Mouse (Mus musculus): ENCODE measurements around the gene Aph1a. TPM values are rescaled to one million over a fixed set of nuclear protein-coding genes. Genes with fewer than 3 reads are reported as not detected.

Gene Aph1a
- polyA plus RNA-seq, 1 experiment from 2014 or later: 33.3 TPM

GRCm38 (mm10) chr3:95872048-95872447 lies 21.7 kb upstream of the Aph1a start:
- H3K27me3 ChIP-seq (ENCODE audit: control insufficient read depth, insufficient read depth, low read length): no peaks in the 10 kb centered on the region
- H3K36me3 ChIP-seq (ENCODE audit: control insufficient read depth, insufficient read depth, low read length): no peaks in the 10 kb centered on the region
- peak overlapping the region; percentile 85 for H3K4me2 ChIP-seq (ENCODE audit: low read depth, low read length, severe bottlenecking)
- H3K9ac ChIP-seq (ENCODE audit: low read length): peak overlapping the region; percentile 81
- WGBS: 80% methylated on average over 7 of the region's 7 CpGs
- no peaks in the 10 kb centered on the region for H3K9me3 ChIP-seq (ENCODE audit: control insufficient read depth, low read length)
- no peak overlapping the region for H3K27ac ChIP-seq (ENCODE audit: low read depth, low read length)
- DNase-seq (ENCODE audit: low spot score) (no peak), ATAC-seq (replicated peaks; ENCODE audit: low FRiP score) (no peak)
- 0 out of 2 replicates have a peak, but pooled peaks cover 2% of the 10 kb centered on the region for H3K4me1 ChIP-seq (replicated peaks; ENCODE audit: control insufficient read depth, insufficient read depth, low read length)
- H3K4me3 ChIP-seq (ENCODE audit: low read depth, low read length): peak overlapping the region; percentile 66

DNA sequence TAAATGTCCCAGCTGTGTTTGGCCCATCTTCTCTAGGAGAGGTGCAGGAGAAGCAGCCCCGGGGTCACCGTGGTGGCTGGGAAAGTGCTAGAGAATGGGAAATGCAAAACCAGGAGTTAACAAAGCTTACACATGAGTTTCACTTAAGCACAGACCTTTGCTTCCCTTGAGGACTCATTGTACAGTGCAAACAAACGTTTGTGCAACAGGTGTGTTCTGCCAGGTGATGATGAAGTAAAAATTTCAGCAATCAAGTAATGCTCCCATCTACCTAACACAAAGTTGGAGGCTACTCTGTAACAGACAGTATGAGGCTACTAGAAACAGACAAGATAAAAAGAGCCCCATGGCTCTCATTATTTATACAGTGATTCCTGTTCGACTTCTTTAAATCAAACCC lies 14.7 kb upstream of the Aph1a start:
- 89% methylated on average over 4 of the region's 4 CpGs for WGBS
- Histone ChIP-seq H3K4me3 (ENCODE audit: low read depth, low read length) (no peak overlapping the region), H3K4me1 (replicated peaks; ENCODE audit: control insufficient read depth, insufficient read depth, low read length) (peaks cover 10% of the 10 kb centered on the region), H3K9me3 (ENCODE audit: control insufficient read depth, low read length) (no peaks in the 10 kb centered on the region), H3K4me2 (ENCODE audit: low read depth, low read length, severe bottlenecking) (no peak overlapping the region), H3K9ac (ENCODE audit: low read length) (no peak overlapping the region), H3K27me3 (ENCODE audit: control insufficient read depth, insufficient read depth, low read length) (no peaks in the 10 kb centered on the region; the same call in 1 of the 2 replicates), H3K27ac (ENCODE audit: low read depth, low read length) (no peak overlapping the region), H3K36me3 (ENCODE audit: control insufficient read depth, insufficient read depth, low read length) (no peaks in the 10 kb centered on the region)
- ATAC-seq (replicated peaks; ENCODE audit: low FRiP score) (no peak), DNase-seq (ENCODE audit: low spot score) (no peak)

- Histone ChIP-seq H3K4me3 (ENCODE audit: low read depth, low read length) (peak within 1 kb of the TSS; percentile 51), H3K36me3 (ENCODE audit: control insufficient read depth, insufficient read depth, low read length) (no peaks in the 10 kb centered on the region), H3K4me1 (replicated peaks; ENCODE audit: control insufficient read depth, insufficient read depth, low read length) (peaks cover 10% of the 10 kb centered on the region), H3K9me3 (ENCODE audit: control insufficient read depth, low read length) (no peaks in the 10 kb centered on the region), H3K4me2 (ENCODE audit: low read depth, low read length, severe bottlenecking) (peak within 1 kb of the TSS; percentile 99), H3K27ac (ENCODE audit: low read depth, low read length) (no peak within 1 kb of the TSS), H3K27me3 (ENCODE audit: control insufficient read depth, insufficient read depth, low read length) (no peaks in the 10 kb centered on the region; the same call in 1 of the 2 replicates), H3K9ac (ENCODE audit: low read length) (peak within 1 kb of the TSS; percentile 43)
- WGBS: under 1% methylated on average over 66 of the region's 66 CpGs
- ATAC-seq (replicated peaks; ENCODE audit: low FRiP score) (peak; percentile 100), DNase-seq (ENCODE audit: low spot score) (peak; percentile 96)
Observed at GRCm38 (mm10) chr3:95881979-95882815, 11.6 kb upstream of the Aph1a start, which contains the start of gene Ciart. Gene Ciart, minus strand, starts transcription at chr3:95882251.

GRCm38 (mm10) chr3:95882816-95883425 lies 10.8 kb upstream of the Aph1a start:
- no peaks in the 10 kb centered on the region; the same call in 1 of the 2 replicates for H3K27me3 ChIP-seq (ENCODE audit: control insufficient read depth, insufficient read depth, low read length)
- H3K9ac ChIP-seq (ENCODE audit: low read length): peak overlapping the region; percentile 43
- DNase-seq (ENCODE audit: low spot score) (peak; percentile 67), ATAC-seq (replicated peaks; ENCODE audit: low FRiP score) (no peak)
- H3K4me3 ChIP-seq (ENCODE audit: low read depth, low read length): peak overlapping the region; percentile 51
- H3K4me2 ChIP-seq (ENCODE audit: low read depth, low read length, severe bottlenecking): peak overlapping the region; percentile 99
- H3K9me3 ChIP-seq (ENCODE audit: control insufficient read depth, low read length): no peaks in the 10 kb centered on the region
- 3% methylated on average over 24 of the region's 24 CpGs for WGBS
- peaks cover 10% of the 10 kb centered on the region for H3K4me1 ChIP-seq (replicated peaks; ENCODE audit: control insufficient read depth, insufficient read depth, low read length)
- H3K36me3 ChIP-seq (ENCODE audit: control insufficient read depth, insufficient read depth, low read length): no peaks in the 10 kb centered on the region
- no peak overlapping the region for H3K27ac ChIP-seq (ENCODE audit: low read depth, low read length)

- no peaks in the 10 kb centered on the region; the same call in 1 of the 2 replicates for H3K27me3 ChIP-seq (ENCODE audit: control insufficient read depth, insufficient read depth, low read length)
- H3K9me3 ChIP-seq (ENCODE audit: control insufficient read depth, low read length): no peaks in the 10 kb centered on the region
- 86% methylated on average over 5 of the region's 5 CpGs for WGBS
- H3K9ac ChIP-seq (ENCODE audit: low read length): no peak overlapping the region
- no peaks in the 10 kb centered on the region for H3K36me3 ChIP-seq (ENCODE audit: control insufficient read depth, insufficient read depth, low read length)
- DNase-seq (ENCODE audit: low spot score) (no peak), ATAC-seq (replicated peaks; ENCODE audit: low FRiP score) (no peak)
- H3K4me2 ChIP-seq (ENCODE audit: low read depth, low read length, severe bottlenecking): no peak overlapping the region
- H3K27ac ChIP-seq (ENCODE audit: low read depth, low read length): no peak overlapping the region
- H3K4me1 ChIP-seq (replicated peaks; ENCODE audit: control insufficient read depth, insufficient read depth, low read length): peaks cover 10% of the 10 kb centered on the region
- no peak overlapping the region for H3K4me3 ChIP-seq (ENCODE audit: low read depth, low read length)
Observed at GRCm38 (mm10) chr3:95884400-95884799, 9.4 kb upstream of the Aph1a start.

GRCm38 (mm10) chr3:95887596-95887995 lies 6.2 kb upstream of the Aph1a start:
- 88% methylated on average over 4 of the region's 4 CpGs for WGBS
- no peaks in the 10 kb centered on the region for H3K36me3 ChIP-seq (ENCODE audit: control insufficient read depth, insufficient read depth, low read length)
- H3K4me1 ChIP-seq (replicated peaks; ENCODE audit: control insufficient read depth, insufficient read depth, low read length): peaks cover 4% of the 10 kb centered on the region; the same call in 1 of the 2 replicates
- H3K9me3 ChIP-seq (ENCODE audit: control insufficient read depth, low read length): no peaks in the 10 kb centered on the region
- no peak for DNase-seq (ENCODE audit: low spot score)
- H3K9ac ChIP-seq (ENCODE audit: low read length): no peak overlapping the region
- H3K27ac ChIP-seq (ENCODE audit: low read depth, low read length): no peak overlapping the region
- ATAC-seq (replicated peaks; ENCODE audit: low FRiP score): no peak
- H3K27me3 ChIP-seq (ENCODE audit: control insufficient read depth, insufficient read depth, low read length): no peaks in the 10 kb centered on the region
- H3K4me2 ChIP-seq (ENCODE audit: low read depth, low read length, severe bottlenecking): no peak overlapping the region
- no peak overlapping the region for H3K4me3 ChIP-seq (ENCODE audit: low read depth, low read length)

- Histone ChIP-seq H3K27ac (ENCODE audit: low read depth, low read length) (no peak overlapping the region), H3K4me1 (replicated peaks; ENCODE audit: control insufficient read depth, insufficient read depth, low read length) (peaks cover 3% of the 10 kb centered on the region; the same call in 1 of the 2 replicates), H3K27me3 (ENCODE audit: control insufficient read depth, insufficient read depth, low read length) (no peaks in the 10 kb centered on the region), H3K9me3 (ENCODE audit: control insufficient read depth, low read length) (no peaks in the 10 kb centered on the region), H3K4me2 (ENCODE audit: low read depth, low read length, severe bottlenecking) (no peak overlapping the region), H3K9ac (ENCODE audit: low read length) (no peak overlapping the region), H3K36me3 (ENCODE audit: control insufficient read depth, insufficient read depth, low read length) (no peaks in the 10 kb centered on the region), H3K4me3 (ENCODE audit: low read depth, low read length) (no peak overlapping the region)
- ATAC-seq (replicated peaks; ENCODE audit: low FRiP score): no peak
- WGBS: 81% methylated on average over 3 of the region's 3 CpGs
- no peak for DNase-seq (ENCODE audit: low spot score)
Observed at GRCm38 (mm10) chr3:95889664-95890063, 4.1 kb upstream of the Aph1a start.

- Histone ChIP-seq H3K36me3 (ENCODE audit: control insufficient read depth, insufficient read depth, low read length) (no peaks in the 10 kb centered on the region), H3K4me2 (ENCODE audit: low read depth, low read length, severe bottlenecking) (peak within 1 kb of the TSS; percentile 18; the same call in 1 of the 2 replicates), H3K9me3 (ENCODE audit: control insufficient read depth, low read length) (no peaks in the 10 kb centered on the region), H3K9ac (ENCODE audit: low read length) (peak within 1 kb of the TSS; percentile 32), H3K4me3 (ENCODE audit: low read depth, low read length) (no peak within 1 kb of the TSS), H3K27ac (ENCODE audit: low read depth, low read length) (peak within 1 kb of the TSS; percentile 46; the same call in 1 of the 2 replicates), H3K4me1 (replicated peaks; ENCODE audit: control insufficient read depth, insufficient read depth, low read length) (peaks cover 7% of the 10 kb centered on the region; the same call in 1 of the 2 replicates), H3K27me3 (ENCODE audit: control insufficient read depth, insufficient read depth, low read length) (no peaks in the 10 kb centered on the region)
- ATAC-seq (replicated peaks; ENCODE audit: low FRiP score) (no peak), DNase-seq (ENCODE audit: low spot score) (no peak)
- WGBS: 26% methylated on average over 12 of the region's 12 CpGs
Observed at GRCm38 (mm10) chr3:95891211-95892065, 2.3 kb upstream of the Aph1a start, which contains the start of gene BC028528. Gene BC028528, minus strand, starts transcription at chr3:95892005.

Data from forebrain, embryonic 11.5 days (tissue).